Comparison of ENCODE assay signal across 25 mouse cellular contexts in the genomic region with DNA sequence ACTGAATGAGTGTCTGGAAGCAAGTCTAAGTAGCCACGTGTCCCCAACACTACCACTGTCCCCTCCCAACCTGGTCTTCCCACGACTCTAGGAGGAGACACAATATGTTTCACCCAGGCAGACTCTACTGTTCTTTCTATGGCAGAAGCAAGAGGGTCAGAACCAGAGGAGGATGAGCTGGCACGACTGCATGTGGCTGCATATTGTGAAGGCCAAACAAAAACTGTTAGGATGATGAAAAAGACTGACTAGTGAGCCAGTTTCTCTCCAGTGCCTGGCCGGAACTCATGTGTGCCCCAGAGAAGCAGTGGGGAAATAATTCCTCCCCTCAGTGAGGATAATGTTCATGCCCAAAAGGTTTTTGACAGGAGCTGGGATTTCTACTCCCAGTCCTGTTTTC.
A peak's percentile ranks its signal among the peaks of the same experiment; 100 is the strongest.
DNase-seq lines count a peak whose midpoint lies in the region; ATAC-seq and TF ChIP-seq lines count a peak whose summit lies in the region.
"Had no signal": no experiment of that assay in that cellular context is flagged by ENCODE, and none has a peak within 500 bp of the region (broad histone marks: within the 10 kb centered on the region; RNA-seq: fewer than 3 reads in every experiment).

No protein-coding gene starts in this region.

- no peaks in the 10 kb centered on the region for H3K27me3 ChIP-seq in midbrain, embryonic 11.5 days (ENCODE audit: control insufficient read depth, insufficient read depth, low read length)
- H3K27me3 ChIP-seq in midbrain, postnatal 0 days (ENCODE audit: insufficient read depth, low read length): no peaks in the 10 kb centered on the region
- H3K27me3 ChIP-seq: forebrain, embryonic 13.5 days; heart, embryonic 13.5 days had no signal

- ATAC-seq in midbrain, embryonic 11.5 days (ENCODE audit: low FRiP score): no peak
- no peak for ATAC-seq in midbrain, postnatal 0 days (ENCODE audit: low FRiP score)
- ATAC-seq: activated CD4-positive, CD25-positive, alpha-beta regulatory T cell, adult 4 months; forebrain, embryonic 13.5 days; forebrain, embryonic 16.5 days; hindbrain, postnatal 0 days; inflammation-experienced regulatory T-cells, adult 6 months; intestine, embryonic 16.5 days had no signal

- no peak overlapping the region for H3K9ac ChIP-seq in midbrain, embryonic 11.5 days (ENCODE audit: low read length)
- H3K9ac ChIP-seq in midbrain, postnatal 0 days (replicated peaks; ENCODE audit: low read length, poor library complexity, severe bottlenecking): no peak overlapping the region
- H3K9ac ChIP-seq: forebrain, embryonic 13.5 days; heart, embryonic 13.5 days; hindbrain, embryonic 14.5 days had no signal

- no peaks in the 10 kb centered on the region for H3K36me3 ChIP-seq in midbrain, embryonic 11.5 days (ENCODE audit: control insufficient read depth, insufficient read depth, low read length)
- no peaks in the 10 kb centered on the region for H3K36me3 ChIP-seq in midbrain, postnatal 0 days (ENCODE audit: insufficient read depth, low read length)
- H3K36me3 ChIP-seq: forebrain, embryonic 10.5 days; heart, embryonic 10.5 days; heart, embryonic 13.5 days had no signal

- H3K4me2 ChIP-seq in midbrain, embryonic 11.5 days: no peak overlapping the region
- no peak overlapping the region for H3K4me2 ChIP-seq in midbrain, postnatal 0 days (ENCODE audit: low read depth, low read length, poor library complexity, severe bottlenecking)
- H3K4me2 ChIP-seq: forebrain, embryonic 13.5 days; heart, embryonic 13.5 days; hindbrain, embryonic 14.5 days had no signal

- no peak overlapping the region for H3K4me3 ChIP-seq in midbrain, embryonic 11.5 days (ENCODE audit: low read depth, low read length)
- H3K4me3 ChIP-seq in midbrain, postnatal 0 days (ENCODE audit: low read depth, low read length): no peak overlapping the region
- H3K4me3 ChIP-seq: forebrain, embryonic 10.5 days; forebrain, embryonic 13.5 days; heart, adult 2 months; heart, embryonic 10.5 days; heart, embryonic 13.5 days had no signal

- H3K27ac ChIP-seq in midbrain, embryonic 11.5 days (ENCODE audit: low read depth, low read length): no peak overlapping the region
- H3K27ac ChIP-seq in midbrain, postnatal 0 days (ENCODE audit: low read depth, low read length): no peak overlapping the region
- H3K27ac ChIP-seq: forebrain, embryonic 10.5 days; forebrain, embryonic 13.5 days; heart, adult 2 months; heart, embryonic 10.5 days; heart, embryonic 13.5 days; hindbrain, embryonic 14.5 days; hindbrain, postnatal 0 days had no signal

- TF ChIP-seq CTCF in midbrain, postnatal 0 days (IDR thresholded peaks at IDR 0.05): no peak

- H3K4me1 ChIP-seq in midbrain, embryonic 11.5 days (ENCODE audit: control insufficient read depth, insufficient read depth, low read length): no peaks in the 10 kb centered on the region
- H3K4me1 ChIP-seq in midbrain, postnatal 0 days (ENCODE audit: insufficient read depth, low read length): no peaks in the 10 kb centered on the region
- H3K4me1 ChIP-seq: forebrain, embryonic 10.5 days; forebrain, embryonic 13.5 days; heart, embryonic 10.5 days; heart, embryonic 13.5 days had no signal

- peak; percentile 32 to 70 for DNase-seq in adrenal gland, adult (ENCODE audit: inconsistent age in 2 of 2, low spot score in 1 of 2)
- DNase-seq in adrenal gland, adult 18-20 months (ENCODE audit: low spot score in 2 of 2): no peak
- peak; percentile 71 for DNase-seq in midbrain, embryonic 11.5 days (ENCODE audit: low spot score, missing footprints)
- DNase-seq in midbrain, postnatal 0 days (ENCODE audit: low spot score): no peak
- peak; percentile 25 to 31 for DNase-seq in adrenal gland, postnatal 36 days
- no peak for DNase-seq in cerebellum, adult 11-12 months
- DNase-seq: cerebellum, adult 2 months; cerebellum, adult 9-11 months; cerebellum, postnatal 36 days; gastrocnemius, postnatal 10 days; gastrocnemius, postnatal 36 days; heart, adult 2 months; heart, postnatal 14 days; heart, postnatal 4 days; kidney, adult 18-20 months had no signal

- WGBS in midbrain, embryonic 11.5 days: 66% methylated on average over 4 of the region's 4 CpGs
- 71% methylated on average over 4 of the region's 4 CpGs for WGBS in midbrain, postnatal 0 days

- H3K9me3 ChIP-seq in midbrain, embryonic 11.5 days (ENCODE audit: control insufficient read depth, low read length): no peaks in the 10 kb centered on the region
- H3K9me3 ChIP-seq in midbrain, postnatal 0 days (ENCODE audit: low read length): no peaks in the 10 kb centered on the region
- H3K9me3 ChIP-seq: forebrain, embryonic 13.5 days; heart, embryonic 10.5 days; heart, embryonic 13.5 days had no signal

Comparison
In these comparisons a context has a peak if more than half of its experiments do, and no peak if none do; other contexts are left out.
1. DNase-seq: peak in adrenal gland, adult (2 of 2), midbrain, embryonic 11.5 days (single experiment) and adrenal gland, postnatal 36 days (2 of 2); none in adrenal gland, adult 18-20 months (0 of 2), midbrain, postnatal 0 days (single experiment) and cerebellum, adult 11-12 months (single experiment).